Mouse (Mus musculus): ENCODE data around the gene Frmd4b.

DNA sequence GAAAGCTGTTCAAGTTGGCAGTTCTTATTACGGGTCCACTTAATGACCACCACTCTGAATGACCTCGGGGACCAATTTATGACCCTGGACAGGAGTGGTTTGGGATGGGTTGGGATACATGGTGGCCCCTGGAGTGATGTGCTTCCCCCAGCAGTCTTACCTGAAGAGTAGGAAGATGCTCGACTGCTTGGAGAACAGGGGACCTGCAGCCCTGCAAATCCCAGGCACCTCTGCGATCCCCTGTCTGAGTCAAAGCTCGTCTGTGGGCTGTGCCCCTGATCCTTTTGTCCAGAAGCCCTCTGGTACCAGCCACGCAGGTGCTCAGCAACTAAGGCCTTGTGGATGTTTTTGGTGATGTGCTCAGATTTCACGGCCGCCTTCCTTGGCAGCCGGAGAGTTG, 321.9 kb downstream of the Frmd4b start:
- TF ChIP-seq CTCF (IDR thresholded peaks at IDR 0.05) (no peak), EP300 (IDR thresholded peaks at IDR 0.05) (no peak)

Data from lung, postnatal 0 days (tissue).